Mouse (Mus musculus) c-Kit-positive CD71-negative TER-119-negative erythroid progenitor cells, embryonic 14.5 days (primary cell): ENCODE measurements at regions not wholly inside any gene's neighbourhood (a gene's known extent, or its start where the extent isn't known, plus 50 kb on each side); places are given as distances from the start of the nearest gene placed in this dataset.
"Not testable (repeated sequence)": the region's sequence is repeated elsewhere in the genome, so short reads cannot be mapped to it uniquely, and the experiment has no call there.

Experiments
- DNase-seq: peaks from one replicate; pipeline ENCODE4 v3.0.0-alpha.2; 2013; ENCODE audit warnings: low read depth

- DNase-seq = no peak
These were observed 66.6 kb upstream of the Chd2 start for GRCm38 (mm10) chr7:73608070-73608803.

GRCm38 (mm10) chr7:73607450-73608005 is 65.9 kb upstream of the Chd2 start:
- DNase-seq = no peak

GRCm38 (mm10) chr7:73606677-73607449 is 65.2 kb upstream of the Chd2 start:
- peak; percentile 92 for DNase-seq

GRCm38 (mm10) chr7:73604597-73604996 is 63.0 kb upstream of the Chd2 start:
- DNase-seq = no peak

- no peak for DNase-seq
These were observed 61.4 kb upstream of the Chd2 start for GRCm38 (mm10) chr7:73602815-73603551.

GRCm38 (mm10) chr7:73601336-73601735 is 59.7 kb upstream of the Chd2 start:
- DNase-seq = no peak

GRCm38 (mm10) chr7:73600776-73601175 is 59.1 kb upstream of the Chd2 start:
- DNase-seq = no peak

GRCm38 (mm10) chr7:73600003-73600385 is 58.4 kb upstream of the Chd2 start:
- not testable (repeated sequence) for DNase-seq

GRCm38 (mm10) chr7:73599354-73600002 is 57.8 kb upstream of the Chd2 start:
- no peak for DNase-seq

GRCm38 (mm10) chr7:73597968-73598367 is 56.3 kb upstream of the Chd2 start:
- DNase-seq = no peak

GRCm38 (mm10) chr7:73596866-73597840 is 55.5 kb upstream of the Chd2 start:
- no peak for DNase-seq

GRCm38 (mm10) chr7:73596415-73596814 is 54.8 kb upstream of the Chd2 start:
- no peak for DNase-seq

- DNase-seq = no peak
These were observed 54.2 kb upstream of the Chd2 start for GRCm38 (mm10) chr7:73595860-73596259.

GRCm38 (mm10) chr7:73595140-73595825 is 53.7 kb upstream of the Chd2 start:
- peak; percentile 94 for DNase-seq

GRCm38 (mm10) chr7:73594492-73595139 is 53.0 kb upstream of the Chd2 start:
- DNase-seq = no peak

- no peak for DNase-seq
These were observed 52.2 kb upstream of the Chd2 start for GRCm38 (mm10) chr7:73593645-73594385.

GRCm38 (mm10) chr7:73592857-73593256 is 51.2 kb upstream of the Chd2 start:
- DNase-seq = no peak
